Mouse (Mus musculus): ENCODE data around the gene Stk38.
"Not testable (repeated sequence)": the region's sequence is repeated elsewhere in the genome, so short reads cannot be mapped to it uniquely, and the experiment has no call there.

Gene Stk38

DNA sequence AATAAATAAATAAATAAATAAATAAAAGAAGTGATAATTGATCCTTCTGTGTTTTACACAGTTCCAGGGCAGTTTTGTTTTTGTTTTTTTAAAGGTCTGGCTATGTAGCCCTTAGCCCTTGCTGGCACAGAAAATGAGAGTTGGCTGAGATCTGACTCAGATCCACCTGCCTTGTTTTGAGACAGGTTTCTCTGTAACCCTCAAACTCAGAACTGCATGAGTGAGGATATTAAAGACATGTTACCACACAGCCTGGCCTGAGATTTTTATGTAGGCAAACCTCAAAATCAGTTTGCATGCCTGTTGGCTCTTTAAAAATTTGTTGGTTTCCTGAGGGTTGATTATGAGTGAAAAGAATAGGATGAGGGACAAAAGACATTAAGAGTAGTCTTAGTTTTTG is 27.7 kb upstream of the Stk38 start:
- no peak for DNase-seq

DNA sequence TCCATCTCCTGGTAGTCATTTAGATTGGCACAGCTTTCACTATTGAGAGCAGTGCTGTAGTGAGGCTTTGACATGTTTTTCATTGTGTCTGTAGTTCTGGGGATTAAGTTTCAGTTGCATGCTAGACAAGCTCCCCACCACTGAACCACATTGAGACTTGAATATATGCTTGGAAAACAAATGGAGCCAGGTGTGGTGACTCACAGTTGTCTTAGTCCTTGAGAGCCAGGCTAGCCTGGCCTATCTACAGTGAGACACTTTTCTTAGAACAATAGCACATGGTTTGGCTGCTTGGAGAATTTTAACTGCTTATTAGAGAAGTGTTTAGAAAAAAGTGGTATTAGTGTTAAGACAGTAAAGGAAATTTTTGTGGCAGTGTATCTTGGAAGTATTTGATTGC is 26.5 kb upstream of the Stk38 start:
- DNase-seq: no peak

GRCm38 (mm10) chr17:29033569-29034061 is 25.8 kb upstream of the Stk38 start:
- no peak for DNase-seq

DNA sequence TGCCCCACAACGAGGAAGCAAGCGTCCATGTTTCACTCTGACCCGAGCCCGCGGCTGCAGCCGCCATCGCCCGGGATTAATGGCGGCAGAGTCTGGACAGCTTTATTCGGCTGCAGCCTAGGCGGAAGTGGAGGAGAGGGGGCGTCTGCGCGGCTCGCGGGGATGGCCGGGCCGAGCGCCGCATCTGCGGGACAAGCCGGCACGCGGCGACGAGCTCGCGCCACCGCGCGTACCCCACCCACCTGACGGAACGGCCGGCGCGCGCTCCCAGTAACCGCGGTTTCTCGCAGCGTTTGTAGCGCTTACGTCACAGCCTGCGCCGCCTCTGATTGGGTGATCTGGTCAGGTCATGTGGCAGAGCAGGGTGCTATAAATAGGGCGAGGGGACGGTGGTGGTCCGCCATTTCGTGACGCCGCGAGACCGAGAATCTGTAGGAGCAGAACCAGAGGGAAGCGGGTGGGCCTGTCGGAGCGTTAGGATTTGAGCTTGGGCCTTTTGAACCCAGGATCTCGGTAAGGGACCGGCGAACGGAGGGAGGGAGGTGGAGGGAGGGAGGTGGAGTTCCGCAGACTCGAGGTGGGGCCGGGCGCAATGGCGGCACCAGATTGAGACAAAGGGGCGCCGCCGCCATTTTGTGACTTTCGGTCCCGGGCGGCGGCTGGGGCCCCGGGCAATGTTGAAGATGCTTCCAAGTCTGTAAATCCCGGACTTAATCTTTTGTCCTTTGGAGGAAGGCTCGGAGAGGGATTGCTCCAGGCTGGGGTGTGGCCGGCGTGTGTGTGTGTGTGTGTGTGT is 24.7 kb upstream of the Stk38 start, which contains the start of gene Srsf3:
Gene Srsf3 (plus strand): TSS at position 355 of the 796 bp plus-strand sequence.
- DNase-seq: peak; percentile 99

GRCm38 (mm10) chr17:29031771-29032273 is 24.0 kb upstream of the Stk38 start:
- DNase-seq: no peak

DNA sequence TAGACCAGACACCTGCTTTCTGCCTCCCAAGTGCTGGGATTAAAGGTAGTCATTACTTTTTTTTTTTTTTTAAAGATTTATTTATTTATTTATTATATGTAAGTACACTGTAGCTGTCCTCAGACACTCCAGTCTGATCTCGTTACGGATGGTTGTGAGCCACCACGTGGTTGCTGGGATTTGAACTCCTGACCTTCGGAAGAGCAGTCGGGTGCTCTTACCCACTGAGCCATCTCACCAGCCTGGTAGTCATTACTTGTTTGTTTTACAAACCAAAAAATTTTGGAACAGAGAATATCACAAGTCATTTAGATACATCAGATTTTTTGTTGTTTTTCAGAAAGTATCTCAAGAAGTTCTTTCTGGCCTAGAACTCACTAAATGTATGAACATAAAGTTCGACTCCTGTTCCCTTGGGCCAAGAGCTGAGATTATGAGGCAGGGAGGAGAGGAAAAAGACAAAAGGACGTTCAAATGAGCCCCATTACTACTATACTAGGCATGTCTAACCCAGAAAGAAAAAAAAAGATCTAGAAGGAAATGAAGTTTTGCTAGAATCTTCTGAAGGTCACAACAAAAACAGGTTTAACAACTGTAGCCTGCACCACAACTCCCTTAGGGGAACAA is 23.4 kb upstream of the Stk38 start:
- not testable (repeated sequence) for DNase-seq

DNA sequence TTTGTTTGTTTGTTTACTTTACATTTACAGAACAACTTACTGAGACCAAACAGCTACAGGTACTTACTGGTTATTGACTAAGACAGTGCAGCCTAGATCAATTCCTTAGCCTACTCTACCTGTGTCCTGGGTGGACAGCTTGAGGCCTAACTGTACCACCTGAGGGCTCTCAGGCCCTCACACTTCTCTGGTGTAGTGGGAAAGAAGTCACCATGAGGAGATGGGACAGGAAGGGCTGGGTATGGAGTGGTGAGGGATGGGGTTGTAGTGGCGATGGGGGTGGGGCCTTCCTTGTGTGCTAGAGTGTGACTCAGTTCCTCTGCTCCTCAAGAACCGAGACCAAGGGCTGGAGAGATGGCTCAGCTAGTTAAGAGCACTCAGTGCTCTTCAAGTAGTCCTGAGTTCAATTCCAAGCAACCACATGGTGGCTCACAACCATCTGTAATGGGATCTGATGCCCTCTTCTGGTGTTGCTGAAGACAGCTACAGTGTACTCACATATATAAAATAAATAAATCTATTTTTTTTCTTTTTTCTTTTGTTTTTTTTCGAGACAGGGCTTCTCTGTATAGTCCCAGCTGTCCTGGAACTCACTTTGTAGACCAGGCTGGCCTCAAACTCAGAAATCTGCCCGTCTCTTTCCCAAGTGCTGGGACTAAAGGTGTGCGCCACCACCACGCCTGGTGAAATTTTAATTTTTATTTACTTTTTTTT is 22.7 kb upstream of the Stk38 start:
- DNase-seq: no peak

DNA sequence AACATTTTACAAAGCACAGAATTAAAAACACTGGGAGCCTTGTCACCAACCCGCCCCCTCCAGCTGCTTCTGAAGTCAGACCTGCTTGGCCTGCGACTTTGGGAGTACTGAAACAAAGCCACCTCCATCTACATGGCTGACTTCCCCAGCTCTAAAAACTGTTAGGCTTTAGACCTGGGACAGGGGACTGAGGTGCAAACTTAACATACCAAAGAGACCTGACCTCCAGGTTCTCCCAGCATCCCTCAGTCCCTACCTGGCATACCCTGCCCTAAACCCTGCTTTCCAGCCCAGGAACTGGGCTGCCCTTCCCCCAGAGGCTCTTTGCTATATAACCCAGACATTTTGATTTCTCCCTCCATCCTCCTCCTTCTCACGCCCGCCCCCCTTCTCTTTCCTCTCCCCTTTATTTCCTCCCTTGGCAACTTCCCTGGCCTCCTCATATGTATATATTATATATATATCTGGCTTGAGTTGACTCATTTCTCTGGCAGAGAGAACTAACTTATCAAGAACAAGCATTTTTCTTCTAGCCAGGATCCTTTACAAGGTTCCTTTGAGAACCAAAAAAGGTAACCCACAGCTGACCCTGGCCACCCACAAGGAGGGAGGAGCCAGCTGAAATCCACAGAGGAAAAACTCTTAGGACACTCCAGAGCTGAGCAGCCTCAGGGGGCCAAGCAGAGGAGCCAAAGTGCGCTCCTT is 19.0 kb upstream of the Stk38 start:
- no peak for DNase-seq

GRCm38 (mm10) chr17:29024896-29025565 is 17.2 kb upstream of the Stk38 start:
- DNase-seq: no peak

- no peak for DNase-seq
Measured at GRCm38 (mm10) chr17:29024047-29024892, 16.5 kb upstream of the Stk38 start.

GRCm38 (mm10) chr17:29023346-29023745 is 15.6 kb upstream of the Stk38 start:
- no peak for DNase-seq

- no peak for DNase-seq
Measured at GRCm38 (mm10) chr17:29022230-29022819, 14.5 kb upstream of the Stk38 start.

- DNase-seq: no peak
Measured at GRCm38 (mm10) chr17:29020444-29020843, 12.6 kb upstream of the Stk38 start.

DNA sequence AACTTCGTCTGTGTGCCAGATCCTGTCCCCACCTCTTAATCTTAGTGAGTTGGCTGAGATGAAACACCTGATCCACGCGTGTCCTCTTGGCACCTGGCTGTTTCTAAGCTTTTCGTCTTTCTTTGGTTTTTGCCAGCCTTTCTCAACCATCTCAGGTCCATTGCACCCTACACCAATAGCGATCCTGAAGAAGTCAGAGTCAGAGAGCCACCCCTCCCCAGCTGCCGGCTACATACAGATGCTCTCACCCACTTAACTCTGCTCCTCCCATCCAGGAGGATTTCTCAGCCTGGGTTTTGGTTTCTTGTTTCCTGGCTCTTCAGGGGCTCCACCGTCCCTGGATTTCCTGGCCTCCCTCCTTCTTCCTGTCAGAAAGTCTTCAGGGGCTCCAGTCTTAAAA is 11.6 kb upstream of the Stk38 start:
- no peak for DNase-seq

DNA sequence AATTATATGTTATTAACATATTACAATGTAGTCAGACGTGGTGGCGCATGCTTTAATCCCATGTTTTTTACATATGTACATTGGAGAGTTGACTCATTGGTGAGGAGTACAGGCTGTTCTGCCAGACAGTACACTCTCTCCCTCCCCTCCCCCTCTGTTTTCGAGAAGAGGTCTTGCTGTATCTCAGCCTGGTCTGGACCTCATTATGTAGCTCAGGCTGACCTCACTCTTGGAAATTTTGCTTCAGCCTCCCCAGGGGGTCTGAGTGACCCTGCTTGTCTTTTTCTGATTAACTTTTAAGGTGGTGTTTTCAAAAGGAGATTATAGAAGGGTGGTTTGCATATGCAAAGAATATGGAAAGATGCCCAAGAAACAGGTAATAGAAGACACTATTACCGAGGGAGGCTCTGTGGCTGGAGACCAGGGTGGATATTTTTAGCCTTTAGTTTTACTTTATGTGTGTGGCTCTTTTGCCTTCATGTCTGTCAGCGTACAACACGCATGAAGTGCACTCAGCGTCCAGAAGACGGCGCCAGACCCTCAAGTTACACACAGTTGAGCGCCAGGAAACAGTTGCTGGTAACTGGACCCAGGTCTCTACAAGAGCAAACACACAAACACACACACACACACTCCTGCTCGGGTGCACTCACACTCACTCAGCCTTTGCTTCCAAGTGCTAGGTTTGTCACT is 10.6 kb upstream of the Stk38 start:
- peak; percentile 35 for DNase-seq

- no peak for DNase-seq
Measured at GRCm38 (mm10) chr17:29016705-29017104, 8.9 kb upstream of the Stk38 start.

- DNase-seq: peak; percentile 54
Measured at GRCm38 (mm10) chr17:29015638-29016037, 7.8 kb upstream of the Stk38 start.

DNA sequence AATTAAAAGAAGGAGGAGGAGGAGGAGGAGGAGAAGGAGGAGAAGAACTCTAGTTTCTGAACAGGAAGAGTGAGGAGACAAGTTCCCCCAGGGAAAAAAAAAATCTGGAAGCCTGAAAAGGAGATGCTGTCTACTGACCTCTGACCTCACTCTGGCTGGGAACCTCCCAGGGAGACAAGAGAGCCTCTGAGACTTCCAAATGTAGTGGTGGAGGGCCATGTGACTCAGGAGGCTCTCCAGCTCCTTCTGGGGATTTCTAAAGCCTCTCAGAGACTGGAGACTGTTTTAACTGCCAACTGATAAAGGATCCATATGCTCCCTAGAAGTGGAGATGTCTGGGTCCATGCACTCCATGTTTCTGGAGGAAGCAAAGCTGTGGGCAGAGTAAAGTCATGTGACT is 6.4 kb upstream of the Stk38 start:
- DNase-seq: no peak

- no peak for DNase-seq
Measured at GRCm38 (mm10) chr17:29009181-29009580, 1.4 kb upstream of the Stk38 start.

DNA sequence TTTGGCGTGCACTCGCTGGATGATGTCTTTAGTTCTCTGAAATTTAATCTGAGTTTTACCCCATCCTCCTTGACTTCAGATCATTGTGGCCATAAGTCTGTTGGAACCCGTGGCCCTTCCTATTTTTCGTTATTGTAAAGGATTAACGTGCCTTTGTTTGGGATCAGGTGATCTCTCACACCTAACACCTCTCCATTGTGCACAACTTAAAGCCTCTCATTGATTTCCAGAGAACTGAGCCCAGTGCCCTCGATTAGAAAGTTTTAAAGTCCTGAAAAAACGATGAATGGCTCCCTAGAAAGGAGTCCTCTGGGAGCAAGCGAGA is 493 bp upstream of the Stk38 start:
- DNase-seq: no peak

Measured in lung, postnatal 14 days (tissue).